ENCODE assay signal across 18 mouse cellular contexts in genomic region chr3:104283855-104284254, GRCm38 (mm10).
"Had no signal": no experiment of that assay in that cellular context is flagged by ENCODE, and none has a peak within 500 bp of the region (broad histone marks: within the 10 kb centered on the region; RNA-seq: fewer than 3 reads in every experiment).

No protein-coding gene starts in this region.

- H3K4me2 ChIP-seq: lung, embryonic 14.5 days; midbrain, embryonic 12.5 days; neural tube, embryonic 13.5 days; neural tube, embryonic 15.5 days had no signal

- H3K9ac ChIP-seq: lung, embryonic 14.5 days; midbrain, embryonic 12.5 days; neural tube, embryonic 13.5 days; neural tube, embryonic 15.5 days had no signal

- H3K4me1 ChIP-seq: neural tube, embryonic 13.5 days; neural tube, embryonic 15.5 days had no signal

- H3K27ac ChIP-seq: midbrain, embryonic 10.5 days; midbrain, embryonic 12.5 days; neural tube, embryonic 13.5 days; neural tube, embryonic 15.5 days had no signal

- ATAC-seq: midbrain, embryonic 16.5 days had no signal

- H3K9me3 ChIP-seq: midbrain, embryonic 10.5 days; midbrain, embryonic 12.5 days; neural tube, embryonic 13.5 days; neural tube, embryonic 15.5 days had no signal

- DNase-seq: lung, embryonic 14.5 days; lung, postnatal 10 days; lung, postnatal 4 days; midbrain, embryonic 14.5 days; retina, postnatal 1 day; right cerebral cortex, adult 18-20 months; right cerebral cortex, postnatal 25 days; right cerebral cortex, postnatal 4 days; spleen, adult 18-20 months; thymus, adult 18-20 months; thymus, postnatal 14 days; thymus, postnatal 36 days had no signal

- H3K36me3 ChIP-seq: midbrain, embryonic 10.5 days; midbrain, embryonic 12.5 days; neural tube, embryonic 13.5 days; neural tube, embryonic 15.5 days had no signal

- H3K27me3 ChIP-seq: midbrain, embryonic 12.5 days; neural tube, embryonic 13.5 days; neural tube, embryonic 15.5 days had no signal

- H3K4me3 ChIP-seq: midbrain, embryonic 10.5 days; midbrain, embryonic 12.5 days; myocyte; neural tube, embryonic 13.5 days; neural tube, embryonic 15.5 days had no signal
